Mouse (Mus musculus) urinary bladder, postnatal 10 days (tissue): ENCODE results near the gene Zfyve9.

Source experiments
- DNase-seq: peaks from one replicate; pipeline ENCODE4 v3.0.0; 2022; ENCODE audit warnings: low spot score

The Zfyve9 gene

GRCm38 (mm10) chr4:108610935-108611334, 169.7 kb downstream of the Zfyve9 start:
- no peak for DNase-seq

- no peak for DNase-seq
Measured at GRCm38 (mm10) chr4:108608651-108609050, 171.9 kb downstream of the Zfyve9 start.

- DNase-seq, result no peak
Measured at GRCm38 (mm10) chr4:108601870-108602269, 178.7 kb downstream of the Zfyve9 start.

GRCm38 (mm10) chr4:108598306-108598705, 182.3 kb downstream of the Zfyve9 start:
- DNase-seq, result no peak

- DNase-seq, result no peak
Measured at GRCm38 (mm10) chr4:108595785-108596184, 184.8 kb downstream of the Zfyve9 start.

GRCm38 (mm10) chr4:108593376-108593775, 187.2 kb downstream of the Zfyve9 start:
- DNase-seq, result no peak
